Mouse (Mus musculus): Measurements from ENCODE around the gene D10Jhu81e.

DNA sequence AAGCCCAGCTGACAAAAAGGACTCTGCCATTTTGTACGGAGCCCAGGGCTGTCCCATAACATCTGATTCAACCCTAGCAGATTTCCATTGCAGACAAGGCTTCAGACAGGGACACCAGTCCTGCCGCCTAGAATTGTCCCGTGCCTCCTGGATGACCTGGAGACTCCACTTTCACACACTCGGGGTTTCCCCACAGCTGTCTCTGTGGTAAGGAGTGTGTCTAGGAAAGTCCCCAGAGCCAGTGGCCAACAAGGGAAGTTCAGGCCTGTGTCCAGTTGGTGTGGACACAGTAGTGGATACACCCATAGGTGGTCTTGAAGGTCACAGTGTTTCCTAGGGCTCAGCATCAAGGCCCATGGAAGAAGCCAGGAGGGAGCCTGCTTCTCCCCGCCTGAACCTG is 33.6 kb downstream of the D10Jhu81e start:
- TF ChIP-seq RAD21 (IDR thresholded peaks at IDR 0.05; ENCODE audit: low read depth, low read length) (no peak), ZKSCAN1 (IDR thresholded peaks at IDR 0.05; ENCODE audit: low read depth, low read length) (no peak), UBTF (IDR thresholded peaks at IDR 0.05; ENCODE audit: borderline replicate concordance, insufficient read depth, low read depth, low read length) (no peak), CTCF (IDR thresholded peaks at IDR 0.05 in 2 of 3, conservative IDR thresholded peaks at IDR 0.05 in 1 of 3; ENCODE audit: control insufficient read depth in 1 of 3, insufficient read depth in 1 of 3, low read depth in 2 of 3, low read length in 3 of 3, poor library complexity in 1 of 3, severe bottlenecking in 1 of 3) (no peak), POLR2A (IDR thresholded peaks at IDR 0.05; ENCODE audit: control insufficient read depth in 1 of 2, insufficient read depth in 1 of 2, low read depth in 1 of 2, low read length in 2 of 2, poor library complexity in 1 of 2) (no peak), EP300 (IDR thresholded peaks at IDR 0.05; ENCODE audit: low read depth in 1 of 2, low read length in 2 of 2) (no peak)
